Mouse (Mus musculus): ENCODE measurements around the gene Ypel2.

GRCm38 (mm10) chr11:87039307-87039963 lies 45.9 kb upstream of the Ypel2 start:
- TF ChIP-seq CTCF (IDR thresholded peaks at IDR 0.05; ENCODE audit: borderline replicate concordance, control insufficient read depth, extremely low read depth, insufficient read depth, low read length, poor library complexity): no peak
- no peak for TF ChIP-seq POLR2A (IDR thresholded peaks at IDR 0.05; ENCODE audit: control insufficient read depth, extremely low read depth, insufficient read depth, low read length, poor library complexity)

Measured in thymus, adult 2 months (tissue).